Mouse (Mus musculus) E14TG2a.4 (cell line): ENCODE measurements around the gene Scn1b.

Experiments
- H3K27me3 ChIP-seq: 2 replicates; pipeline ENCODE4 v1.6.1; 2014; ENCODE audit warnings: low read length, control low read depth; ENCODE audit not compliant: insufficient read depth
- H3K36me3 ChIP-seq: 2 replicates; pipeline ENCODE4 v1.6.1; 2014; ENCODE audit warnings: low read length, control low read depth; ENCODE audit not compliant: insufficient read depth
- H3K4me1 ChIP-seq: replicated peaks from 2 replicates; pipeline ENCODE4 v1.6.1; 2014; ENCODE audit warnings: low read depth, low read length, control low read depth
- H3K4me3 ChIP-seq: replicated peaks from 2 replicates; pipeline ENCODE4 v1.5.1; 2014; ENCODE audit warnings: mild to moderate bottlenecking, low read length
- H3K9me3 ChIP-seq: 2 replicates; pipeline ENCODE4 v1.6.1; 2014; ENCODE audit warnings: low read length, control low read depth
- CTCF ChIP-seq: conservative IDR thresholded peaks from 2 replicates; pipeline ENCODE4 v1.5.1; 2014; ENCODE audit warnings: low read length
- NANOG ChIP-seq: IDR thresholded peaks from 2 replicates; pipeline ENCODE4 v1.6.1; 2014; ENCODE audit warnings: borderline replicate concordance, low read length, mixed read lengths
- POU5F1 ChIP-seq: IDR thresholded peaks from 2 replicates; pipeline ENCODE4 v1.6.1; 2014; ENCODE audit warnings: low read length, borderline replicate concordance

Scn1b gene

DNA sequence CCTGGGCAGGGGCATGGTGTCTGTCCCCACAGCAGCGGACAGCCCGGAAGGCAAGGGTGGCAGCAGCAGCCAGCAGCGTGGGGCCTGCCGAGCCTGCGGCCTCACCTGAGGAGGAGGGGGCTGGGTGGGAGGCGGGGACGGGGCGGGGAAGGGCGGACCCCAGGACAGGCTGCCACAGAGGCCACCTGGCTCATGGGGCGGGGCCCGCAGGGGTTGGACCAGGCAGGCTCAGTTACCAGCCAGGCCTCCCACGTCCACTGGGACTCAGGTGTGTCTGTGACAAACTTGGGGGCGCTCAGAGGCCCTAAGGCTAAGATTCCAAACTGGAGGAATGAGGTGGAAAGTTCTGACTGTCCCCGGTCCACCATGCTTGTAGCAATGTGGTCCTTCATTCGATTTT lies 11.6 kb downstream of the Scn1b start, which contains the start of gene Hpn:
Gene Hpn, minus strand, starts transcription at position 109 of the 400 bp plus-strand sequence.
- H3K9me3 ChIP-seq: no peaks in the 10 kb centered on the region
- H3K4me1 ChIP-seq: peaks cover 52% of the 10 kb centered on the region
- H3K4me3 ChIP-seq: peak within 1 kb of the TSS; percentile 79

DNA sequence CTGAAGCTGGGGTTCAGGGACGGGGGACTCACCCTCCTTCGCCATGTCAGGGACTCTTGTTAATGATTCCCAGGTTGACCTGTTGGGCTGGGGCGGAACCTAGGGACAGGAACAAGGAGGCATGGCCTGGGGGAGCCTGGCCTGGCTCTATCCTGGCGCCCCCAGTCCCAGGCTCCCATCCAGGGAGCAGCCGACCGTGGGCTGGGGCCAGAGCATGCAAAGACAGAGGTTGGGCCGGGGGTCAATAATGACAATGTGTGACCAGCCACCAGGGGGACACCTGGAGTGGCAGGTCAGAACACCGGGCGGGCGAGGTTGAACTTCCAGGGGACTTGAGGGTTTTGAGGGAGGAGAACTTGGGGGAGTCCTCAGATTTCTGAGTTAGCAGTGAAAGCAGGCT lies 12.2 kb downstream of the Scn1b start:
- no peaks in the 10 kb centered on the region for H3K9me3 ChIP-seq
- H3K27me3 ChIP-seq: peaks cover 9% of the 10 kb centered on the region
- peaks cover 51% of the 10 kb centered on the region for H3K4me1 ChIP-seq
- no peak for TF ChIP-seq NANOG
- peak; percentile 21 for TF ChIP-seq CTCF
- H3K36me3 ChIP-seq: no peaks in the 10 kb centered on the region
- peak overlapping the region; percentile 79 for H3K4me3 ChIP-seq

More for the DNA sequence above, 11.6 kb downstream of the Scn1b start, which contains the start of gene Hpn:
- TF ChIP-seq NANOG (no peak), CTCF (no peak), POU5F1 (no peak)
- H3K36me3 ChIP-seq: no peaks in the 10 kb centered on the region
- peaks cover 9% of the 10 kb centered on the region for H3K27me3 ChIP-seq

DNA sequence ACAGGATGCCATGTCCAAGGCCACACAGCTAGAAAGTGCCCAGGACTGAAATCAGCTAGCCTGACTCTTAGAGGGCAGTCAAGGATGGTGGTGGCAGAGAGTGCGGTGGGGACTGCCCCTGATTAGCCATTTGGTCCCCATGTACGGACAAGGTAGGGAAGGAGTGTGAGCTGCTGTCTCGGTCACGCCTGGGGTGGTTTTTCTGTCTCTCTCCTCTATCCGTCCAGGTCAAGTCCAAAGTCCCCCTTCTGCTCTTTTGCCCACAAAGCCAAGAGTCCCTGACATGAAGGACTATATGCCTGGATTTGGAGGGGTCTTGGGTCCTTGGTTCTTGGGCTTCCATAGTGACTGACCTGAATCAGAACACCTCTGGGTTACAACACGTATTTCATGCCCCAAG lies 13.0 kb downstream of the Scn1b start:
- no peaks in the 10 kb centered on the region for H3K36me3 ChIP-seq
- H3K4me3 ChIP-seq: no peak overlapping the region
- peaks cover 43% of the 10 kb centered on the region for H3K4me1 ChIP-seq
- H3K9me3 ChIP-seq: no peaks in the 10 kb centered on the region
- TF ChIP-seq POU5F1 (no peak), NANOG (no peak), CTCF (no peak)
- H3K27me3 ChIP-seq: peaks cover 9% of the 10 kb centered on the region

DNA sequence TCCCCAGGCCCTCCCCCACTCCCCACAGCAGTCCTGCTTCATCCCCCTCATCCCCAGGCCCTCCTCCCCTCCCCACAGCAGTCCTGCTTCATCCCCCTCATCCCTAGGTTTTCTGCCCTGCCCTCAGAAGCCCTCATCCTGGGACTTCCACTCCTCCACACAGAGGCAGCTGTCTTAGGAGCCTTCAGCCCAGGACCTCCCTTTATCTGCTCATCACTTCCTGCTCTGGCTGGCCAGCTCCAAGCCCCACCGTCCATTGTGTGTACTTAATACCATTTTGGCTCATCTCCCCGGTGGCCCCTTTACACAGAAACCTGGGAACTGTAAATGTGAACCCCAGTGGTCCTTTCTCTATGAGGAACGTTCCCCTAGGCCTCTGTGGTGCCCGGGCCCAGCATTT lies 14.8 kb downstream of the Scn1b start:
- Histone ChIP-seq H3K4me3 (no peak overlapping the region), H3K36me3 (no peaks in the 10 kb centered on the region), H3K27me3 (peaks cover 9% of the 10 kb centered on the region), H3K9me3 (no peaks in the 10 kb centered on the region), H3K4me1 (peaks cover 29% of the 10 kb centered on the region)
- TF ChIP-seq CTCF (no peak), NANOG (no peak)

DNA sequence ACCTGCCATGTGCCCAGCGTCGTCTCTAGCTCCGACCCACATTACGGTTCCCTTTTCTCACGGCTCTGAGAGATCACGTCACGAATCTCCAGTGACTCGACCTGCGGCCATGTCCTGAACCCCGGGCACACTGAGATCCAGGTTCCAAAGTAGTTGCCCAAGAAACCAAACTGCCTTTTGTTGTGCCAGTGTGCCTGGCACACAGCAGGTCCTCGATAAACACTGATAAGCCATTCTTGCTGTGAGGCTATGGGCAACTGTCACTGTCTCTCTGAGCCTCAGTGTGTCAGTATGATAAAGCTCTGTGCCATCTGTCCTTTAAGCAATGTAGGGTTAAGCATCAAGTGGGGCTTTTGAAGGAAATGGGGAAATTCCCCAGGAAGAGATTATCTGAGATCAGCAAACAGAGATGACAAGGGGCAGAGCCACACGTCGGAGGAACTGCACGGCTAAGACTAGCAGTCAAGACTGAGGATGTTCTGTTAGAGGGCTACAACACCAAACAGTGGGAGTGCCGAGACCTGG lies 15.9 kb downstream of the Scn1b start:
- Histone ChIP-seq H3K36me3 (no peaks in the 10 kb centered on the region), H3K9me3 (no peaks in the 10 kb centered on the region), H3K4me1 (peaks cover 18% of the 10 kb centered on the region), H3K27me3 (peaks cover 9% of the 10 kb centered on the region), H3K4me3 (no peak overlapping the region)
- no peak for TF ChIP-seq CTCF
- no peak for TF ChIP-seq POU5F1
- no peak for TF ChIP-seq NANOG

DNA sequence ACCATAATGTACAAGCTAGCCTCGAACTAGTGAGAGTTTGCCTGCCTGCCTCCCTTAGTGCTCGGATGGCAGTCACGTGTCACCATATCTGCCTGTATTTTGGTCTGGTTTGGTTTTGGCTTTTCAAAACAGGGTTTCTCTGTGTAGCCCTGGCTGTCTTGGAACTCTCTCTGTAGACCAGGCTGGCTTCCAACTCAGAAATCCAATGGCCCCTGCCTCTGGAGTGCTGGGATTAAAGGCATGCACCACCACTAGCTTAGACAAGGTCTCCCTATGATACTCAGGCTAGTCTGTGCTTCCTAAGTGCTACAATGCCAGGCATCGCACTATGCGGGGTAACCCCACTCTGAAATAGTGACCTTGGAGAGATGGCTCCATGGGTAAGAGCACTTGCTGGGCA lies 17.0 kb downstream of the Scn1b start:
- TF ChIP-seq POU5F1: no peak
- Histone ChIP-seq H3K9me3 (no peaks in the 10 kb centered on the region), H3K27me3 (peaks cover 15% of the 10 kb centered on the region), H3K4me3 (no peak overlapping the region), H3K4me1 (peaks cover 7% of the 10 kb centered on the region), H3K36me3 (no peaks in the 10 kb centered on the region)

DNA sequence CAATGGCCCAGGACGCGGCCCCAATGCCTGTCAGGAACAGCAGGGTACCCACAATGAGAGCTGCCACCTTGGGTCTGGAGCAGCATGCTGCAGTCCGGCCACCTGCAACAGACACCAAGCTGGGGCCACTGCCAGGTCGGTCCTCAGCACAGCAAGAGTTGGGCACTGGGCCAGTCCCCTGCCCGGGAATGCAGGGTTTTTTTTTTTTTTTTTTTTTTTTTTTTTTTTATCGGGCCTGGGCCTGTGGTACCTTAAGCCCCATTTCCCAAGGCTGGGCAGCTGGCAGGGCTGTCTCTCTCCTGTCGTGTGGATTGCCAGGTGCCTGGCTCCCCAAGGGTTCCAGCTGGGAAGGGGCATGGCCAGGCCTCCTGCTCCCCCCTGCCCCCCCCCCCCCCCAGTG lies 17.7 kb downstream of the Scn1b start:
- Histone ChIP-seq H3K9me3 (no peaks in the 10 kb centered on the region), H3K4me1 (peaks cover under 1% of the 10 kb centered on the region; the same call in 1 of the 2 replicates), H3K4me3 (no peak overlapping the region), H3K36me3 (no peaks in the 10 kb centered on the region), H3K27me3 (peaks cover 20% of the 10 kb centered on the region)
- no peak for TF ChIP-seq CTCF
- TF ChIP-seq NANOG: no peak
- TF ChIP-seq POU5F1: no peak

DNA sequence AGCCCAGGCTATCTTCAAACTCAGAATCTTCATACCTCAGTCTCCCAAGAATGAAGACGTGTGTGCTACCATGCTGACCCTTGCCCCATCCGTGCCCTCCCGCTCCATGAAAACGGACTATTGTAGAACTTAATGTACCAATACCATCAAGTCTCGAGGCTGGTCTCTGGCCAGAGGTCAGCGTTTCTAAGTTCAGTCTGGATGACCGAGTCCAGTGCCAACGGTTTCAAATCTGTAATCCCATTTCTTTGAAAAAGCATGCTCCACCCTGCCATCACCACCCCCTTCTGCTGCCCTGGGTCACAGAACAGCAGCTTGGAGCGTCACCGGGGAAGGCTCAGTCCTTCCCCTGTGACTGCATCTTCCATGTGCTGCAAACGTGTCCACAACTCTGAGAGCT lies 19.0 kb downstream of the Scn1b start:
- no peak for TF ChIP-seq NANOG
- TF ChIP-seq POU5F1: no peak
- TF ChIP-seq CTCF: no peak
- no peaks in the 10 kb centered on the region for H3K9me3 ChIP-seq
- H3K27me3 ChIP-seq: peaks cover 26% of the 10 kb centered on the region
- H3K36me3 ChIP-seq: no peaks in the 10 kb centered on the region
- no peak overlapping the region for H3K4me3 ChIP-seq
- H3K4me1 ChIP-seq: peaks cover 9% of the 10 kb centered on the region

DNA sequence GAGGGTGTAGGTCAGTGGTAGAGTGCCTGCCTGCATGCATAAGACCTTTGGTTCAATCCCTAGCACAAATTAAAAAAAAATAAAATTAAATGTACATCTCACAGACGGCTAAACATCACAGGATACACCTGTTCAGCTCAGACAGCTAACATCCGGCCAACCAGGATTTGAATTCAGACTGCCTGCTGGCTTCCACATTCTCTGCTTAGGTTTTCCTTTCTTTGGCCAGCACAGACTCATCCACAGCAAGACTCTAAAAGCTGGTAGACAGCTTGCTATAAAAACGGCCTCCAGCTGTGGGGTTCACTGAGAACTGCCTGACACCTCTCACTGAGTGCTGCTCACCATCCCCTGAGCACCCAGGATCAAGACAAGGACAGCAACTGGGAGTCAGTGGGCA lies 20.6 kb downstream of the Scn1b start:
- no peaks in the 10 kb centered on the region for H3K9me3 ChIP-seq
- H3K36me3 ChIP-seq: no peaks in the 10 kb centered on the region
- H3K27me3 ChIP-seq: peaks cover 40% of the 10 kb centered on the region
- no peak for TF ChIP-seq NANOG
- no peak for TF ChIP-seq CTCF
- H3K4me1 ChIP-seq: peaks cover 13% of the 10 kb centered on the region
- H3K4me3 ChIP-seq: no peak overlapping the region
